Mouse (Mus musculus) forebrain, embryonic 10.5 days (tissue): ENCODE results near the gene Zfp386. TPM values are rescaled to one million over a fixed set of nuclear protein-coding genes. Genes with fewer than 3 reads are reported as not detected.

ENCODE experiments used
- DNase-seq: peaks from one replicate; pipeline ENCODE4 v3.0.0-alpha.2; 2017; ENCODE audit warnings: low spot score; ENCODE audit errors: extremely low spot score
- H3K27ac ChIP-seq: fragments of 300-500 bp; sonication (generic); 2 replicates; pipeline ENCODE4 v1.5.1; 2016; ENCODE audit warnings: mild to moderate bottlenecking
- H3K27me3 ChIP-seq: fragments of 300-500 bp; sonication (generic); 2 replicates; pipeline ENCODE4 v1.6.1; 2016; ENCODE audit warnings: mild to moderate bottlenecking; ENCODE audit not compliant: poor library complexity, severe bottlenecking
- H3K36me3 ChIP-seq: fragments of 300-500 bp; sonication (generic); replicated peaks from 2 replicates; pipeline ENCODE4 v1.6.1; 2016; ENCODE audit warnings: mild to moderate bottlenecking, moderate library complexity
- H3K4me1 ChIP-seq: fragments of 300-500 bp; sonication (generic); 2 replicates; pipeline ENCODE4 v1.6.1; 2016
- H3K4me3 ChIP-seq: fragments of 300-500 bp; sonication (generic); 2 replicates; pipeline ENCODE4 v1.5.1; 2016; ENCODE audit warnings: mild to moderate bottlenecking, moderate library complexity
- H3K9me3 ChIP-seq: fragments of 300-500 bp; sonication (generic); 2 replicates; pipeline ENCODE4 v1.6.1; 2016; ENCODE audit warnings: mild to moderate bottlenecking, moderate library complexity
- WGBS: fragments of 180-500 bp; shearing (Covaris S2); methylation state at CpG from one replicate; pipeline ENCODE4 v1.1.7; 2016; 5-methylcytosine and 5-hydroxymethylcytosine counted together
- polyA plus RNA-seq: library from polyadenylated mRNA; unstranded; fragments of >200 nt; fragmentation: Nextera tagmentation; extraction: Ambion mirVana; gene quantifications from 2 replicates; pipeline ENCODE4 v1.2.1, GENCODE M21; 2016

Gene Zfp386
- polyA plus RNA-seq, 1 experiment from 2014 or later, result 62.0 TPM

DNA sequence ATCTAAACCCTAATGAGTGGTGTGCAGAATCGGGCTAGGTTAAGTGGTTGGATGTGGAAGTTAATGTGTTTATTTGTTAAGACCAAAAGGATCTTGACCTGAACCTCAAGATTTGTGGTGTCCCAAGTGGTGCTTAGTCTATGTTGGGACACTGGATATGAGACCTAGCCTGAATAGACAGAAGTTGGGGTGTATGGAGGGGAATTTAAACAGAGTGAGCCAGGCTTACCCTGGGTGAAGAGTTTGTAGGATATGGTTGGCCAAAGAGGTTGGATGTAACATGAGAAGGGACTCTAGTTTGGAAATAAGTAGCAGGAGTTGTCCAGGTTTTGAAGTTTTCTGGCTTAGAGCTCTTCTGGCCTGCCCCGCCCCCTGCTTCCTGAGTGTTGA, 14.7 kb downstream of the Zfp386 start:
- no peak overlapping the region for H3K4me3 ChIP-seq
- H3K9me3 ChIP-seq, result peaks cover 57% of the 10 kb centered on the region
- no peaks in the 10 kb centered on the region for H3K27me3 ChIP-seq
- WGBS, result 90% methylated on average over 2 of the region's 2 CpGs
- DNase-seq, result no peak
- peaks cover 55% of the 10 kb centered on the region for H3K36me3 ChIP-seq
- no peak overlapping the region for H3K27ac ChIP-seq
- no peaks in the 10 kb centered on the region for H3K4me1 ChIP-seq

DNA sequence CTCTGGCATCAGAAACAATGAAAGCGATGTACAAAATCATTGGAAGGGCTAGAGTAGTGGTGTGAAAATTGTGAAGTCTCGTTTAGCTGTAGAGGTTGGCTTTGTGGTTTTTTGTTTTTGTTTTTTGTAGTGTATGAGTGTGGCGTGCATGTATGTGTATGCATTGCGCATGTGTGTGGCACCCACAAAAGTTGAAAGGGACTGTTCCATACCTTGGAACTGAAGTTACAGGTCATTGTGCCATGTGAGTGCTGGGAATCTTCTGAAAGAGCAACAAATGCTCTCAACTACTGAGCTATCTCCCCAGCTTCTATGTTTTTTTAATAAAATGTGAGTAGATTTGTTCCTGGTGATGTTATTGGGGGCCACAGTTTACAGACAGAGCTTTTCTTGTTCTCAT, 15.5 kb downstream of the Zfp386 start:
- 92% methylated on average over 4 of the region's 4 CpGs for WGBS
- Histone ChIP-seq H3K27ac (no peak overlapping the region), H3K27me3 (no peaks in the 10 kb centered on the region), H3K4me1 (no peaks in the 10 kb centered on the region), H3K9me3 (peaks cover 49% of the 10 kb centered on the region), H3K4me3 (no peak overlapping the region), H3K36me3 (peaks cover 46% of the 10 kb centered on the region)
- no peak for DNase-seq

DNA sequence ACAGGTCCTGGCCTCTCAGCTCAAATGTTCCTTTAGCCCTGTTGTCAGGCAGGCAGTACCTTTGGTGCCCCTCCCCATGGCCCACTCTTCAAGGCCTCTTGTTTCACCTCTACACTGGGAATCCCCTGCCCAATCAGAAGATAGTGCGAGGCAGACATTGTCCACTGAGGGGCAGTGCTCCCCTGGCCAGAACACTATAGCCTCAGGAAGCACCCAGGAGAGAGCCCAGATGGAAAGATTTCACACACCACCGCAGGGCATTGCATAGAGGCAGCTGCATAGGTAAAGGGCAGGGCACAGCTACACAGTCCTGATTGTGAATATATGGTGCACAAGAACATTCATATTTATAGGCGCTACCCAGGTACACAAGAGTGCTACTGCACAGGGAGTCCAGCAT, 23.5 kb downstream of the Zfp386 start:
- Histone ChIP-seq H3K4me1 (no peaks in the 10 kb centered on the region), H3K27ac (no peak overlapping the region), H3K36me3 (no peaks in the 10 kb centered on the region), H3K9me3 (no peaks in the 10 kb centered on the region), H3K27me3 (peaks cover 14% of the 10 kb centered on the region), H3K4me3 (no peak overlapping the region)
- 27% methylated on average over 3 of the region's 3 CpGs for WGBS
- DNase-seq, result peak; percentile 36

DNA sequence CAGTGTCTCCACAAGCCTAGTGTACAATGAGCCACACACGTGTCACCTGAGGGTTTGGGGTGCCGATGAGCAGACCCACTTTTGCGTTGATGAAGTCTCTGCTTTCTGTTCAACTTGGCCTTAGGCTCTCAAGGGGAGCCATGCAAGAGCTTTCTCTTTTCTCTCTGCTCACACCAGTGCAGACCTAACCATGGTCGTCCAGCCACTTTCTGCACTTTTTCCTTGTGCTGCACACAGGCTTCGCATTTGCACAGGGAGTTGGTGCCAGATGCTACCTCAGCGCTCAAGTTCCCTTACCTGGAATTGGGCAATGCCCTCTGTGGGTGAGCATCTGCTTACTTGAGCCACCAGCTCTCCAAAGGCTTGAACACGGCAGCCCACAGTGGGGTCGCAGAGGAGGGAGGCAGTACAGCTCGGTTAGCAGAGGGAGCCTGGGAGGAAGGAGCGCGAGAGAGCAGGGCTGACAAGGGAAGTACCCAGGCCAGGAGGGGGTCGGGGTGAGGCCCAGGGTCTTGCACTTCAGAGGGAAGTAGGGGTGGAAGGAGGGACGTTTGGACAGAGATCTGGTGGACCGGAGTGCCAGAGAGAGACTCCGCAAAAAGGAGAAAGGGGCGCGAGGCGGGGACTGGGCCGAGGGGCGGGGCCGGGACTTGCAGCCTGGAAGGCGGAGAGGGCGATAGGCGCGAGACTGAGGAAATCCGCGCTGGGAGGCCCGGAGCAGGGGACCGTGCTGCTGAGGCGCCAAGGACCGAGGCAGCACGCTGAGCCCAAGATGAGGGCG, 29.7 kb downstream of the Zfp386 start, which contains the start of gene Vipr2:
Gene Vipr2 (plus strand): TSS at position 653 of the 781 bp plus-strand sequence.
- H3K36me3 ChIP-seq, result no peaks in the 10 kb centered on the region
- 5% methylated on average over 33 of the region's 33 CpGs for WGBS
- H3K4me1 ChIP-seq, result peaks cover 12% of the 10 kb centered on the region
- peak within 1 kb of the TSS; percentile 68 for H3K4me3 ChIP-seq
- peak within 1 kb of the TSS; percentile 86 for H3K27ac ChIP-seq
- peaks cover 50% of the 10 kb centered on the region for H3K27me3 ChIP-seq
- peak; percentile 78 for DNase-seq
- H3K9me3 ChIP-seq, result no peaks in the 10 kb centered on the region

DNA sequence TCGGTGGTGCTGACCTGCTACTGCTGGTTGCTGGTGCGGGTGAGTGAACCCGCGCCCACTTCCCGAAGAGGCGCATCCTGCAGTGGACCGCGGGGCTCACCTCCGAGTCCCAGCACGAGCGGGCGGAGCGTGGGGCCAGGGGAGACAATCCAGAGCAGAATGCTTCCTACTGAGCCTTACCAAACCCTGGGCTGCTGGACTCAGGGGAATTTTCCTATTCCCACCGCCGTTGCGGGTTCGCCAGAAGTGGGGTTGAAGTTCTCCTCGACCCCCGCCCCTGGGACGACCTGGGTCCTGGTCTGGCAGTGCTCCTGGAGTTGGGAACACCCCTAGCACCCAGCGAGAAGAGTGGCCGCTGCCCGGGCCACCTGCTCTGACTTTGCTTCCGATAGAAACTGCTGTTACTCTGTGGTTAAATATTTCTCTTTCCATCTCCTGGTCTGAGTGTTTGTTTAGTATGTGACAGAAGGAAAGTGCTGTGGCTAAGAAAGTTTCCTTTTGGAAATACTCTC, 30.4 kb downstream of the Zfp386 start:
- DNase-seq, result no peak
- Histone ChIP-seq H3K27ac (peak overlapping the region; percentile 86), H3K9me3 (no peaks in the 10 kb centered on the region), H3K4me1 (peaks cover 13% of the 10 kb centered on the region), H3K36me3 (no peaks in the 10 kb centered on the region), H3K4me3 (peak overlapping the region; percentile 68), H3K27me3 (peaks cover 50% of the 10 kb centered on the region)
- WGBS, result under 1% methylated on average over 24 of the region's 24 CpGs

DNA sequence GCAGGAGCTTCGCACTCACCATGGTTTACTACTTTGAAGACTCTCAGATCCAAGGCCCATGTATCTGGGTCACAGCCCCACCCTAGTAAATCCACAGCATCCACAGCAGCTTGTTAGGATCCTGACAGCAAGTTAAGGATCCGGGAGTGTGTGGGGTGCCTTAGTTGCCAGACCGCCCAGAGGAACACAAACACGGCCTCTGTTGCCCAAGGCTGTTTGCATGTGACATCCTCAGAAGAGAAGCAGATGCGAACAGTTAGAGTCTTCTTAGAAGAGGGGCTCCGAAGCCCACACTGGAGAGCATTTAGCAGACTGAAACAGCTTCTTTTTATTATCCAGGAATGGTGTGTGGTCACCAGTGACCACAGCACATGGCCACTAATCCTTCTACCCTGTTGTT, 35.6 kb downstream of the Zfp386 start:
- Histone ChIP-seq H3K9me3 (no peaks in the 10 kb centered on the region), H3K27me3 (peaks cover 21% of the 10 kb centered on the region), H3K4me1 (peaks cover 3% of the 10 kb centered on the region; the same call in 1 of the 2 replicates), H3K27ac (no peak overlapping the region), H3K36me3 (no peaks in the 10 kb centered on the region), H3K4me3 (no peak overlapping the region)
- 67% methylated on average over 6 of the region's 6 CpGs for WGBS
- DNase-seq, result peak; percentile 13

DNA sequence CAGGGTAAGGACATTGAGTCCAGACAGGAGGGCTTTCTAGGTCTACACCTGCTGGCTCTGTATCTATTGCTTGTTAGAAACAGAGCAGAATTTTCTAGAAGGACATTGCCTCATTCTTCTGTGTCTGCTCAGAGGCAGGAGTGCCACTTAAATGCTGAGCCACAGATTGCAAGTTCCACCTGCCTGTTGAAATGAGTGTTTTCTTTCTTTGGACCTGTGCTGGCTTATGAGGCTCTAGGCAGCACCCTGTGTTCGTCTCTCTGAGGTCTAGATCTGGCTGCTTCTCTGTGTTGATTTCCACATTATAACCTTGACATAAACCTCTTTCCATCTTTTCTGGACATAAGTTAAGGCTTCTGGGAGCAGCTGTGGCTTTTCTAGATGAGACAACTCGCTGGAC, 36.8 kb downstream of the Zfp386 start:
- 84% methylated on average over 2 of the region's 2 CpGs for WGBS
- DNase-seq, result no peak
- no peaks in the 10 kb centered on the region for H3K36me3 ChIP-seq

DNA sequence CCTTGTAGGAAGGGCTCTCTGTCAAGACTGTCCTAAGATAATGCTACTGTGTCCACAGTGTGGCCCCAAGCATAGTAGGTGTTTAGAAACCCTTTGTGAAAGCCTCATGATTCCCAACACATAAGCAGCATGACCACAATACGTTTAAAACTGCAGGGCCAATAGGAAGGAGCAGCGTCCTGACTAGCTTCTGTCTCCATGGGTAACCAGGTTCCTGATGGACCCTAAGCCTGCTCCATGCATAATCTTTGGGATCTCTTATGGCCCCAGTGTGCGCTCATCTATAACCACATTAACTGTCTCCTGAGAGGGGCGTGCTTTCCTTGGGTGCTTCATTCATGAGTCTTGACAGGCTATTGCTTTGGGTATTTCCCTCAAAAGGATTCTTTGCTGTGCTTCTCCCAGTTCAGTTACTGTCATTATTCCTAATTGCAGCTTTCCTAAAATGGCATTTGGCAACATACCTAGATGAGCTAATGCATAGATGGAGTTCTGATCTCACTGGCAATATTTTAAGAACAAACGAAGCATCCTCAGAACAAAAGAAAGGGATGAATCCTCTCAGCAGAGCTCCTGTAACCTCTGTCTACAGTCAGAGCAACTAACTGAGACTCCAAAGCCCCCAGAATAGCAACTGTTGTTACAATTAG, 39.6 kb downstream of the Zfp386 start:
- no peaks in the 10 kb centered on the region for H3K36me3 ChIP-seq
- H3K4me1 ChIP-seq, result 0 out of 2 replicates have a peak, but pooled peaks cover 3% of the 10 kb centered on the region
- H3K4me3 ChIP-seq, result no peak overlapping the region
- WGBS, result 85% methylated on average over 5 of the region's 5 CpGs
- no peak overlapping the region for H3K27ac ChIP-seq
- no peaks in the 10 kb centered on the region for H3K9me3 ChIP-seq
- no peak for DNase-seq
- H3K27me3 ChIP-seq, result no peaks in the 10 kb centered on the region

More for the DNA sequence above, 36.8 kb downstream of the Zfp386 start:
- H3K27me3 ChIP-seq, result peaks cover 9% of the 10 kb centered on the region
- 0 out of 2 replicates have a peak, but pooled peaks cover 3% of the 10 kb centered on the region for H3K4me1 ChIP-seq
- H3K9me3 ChIP-seq, result no peaks in the 10 kb centered on the region
- H3K4me3 ChIP-seq, result no peak overlapping the region
- H3K27ac ChIP-seq, result no peak overlapping the region

DNA sequence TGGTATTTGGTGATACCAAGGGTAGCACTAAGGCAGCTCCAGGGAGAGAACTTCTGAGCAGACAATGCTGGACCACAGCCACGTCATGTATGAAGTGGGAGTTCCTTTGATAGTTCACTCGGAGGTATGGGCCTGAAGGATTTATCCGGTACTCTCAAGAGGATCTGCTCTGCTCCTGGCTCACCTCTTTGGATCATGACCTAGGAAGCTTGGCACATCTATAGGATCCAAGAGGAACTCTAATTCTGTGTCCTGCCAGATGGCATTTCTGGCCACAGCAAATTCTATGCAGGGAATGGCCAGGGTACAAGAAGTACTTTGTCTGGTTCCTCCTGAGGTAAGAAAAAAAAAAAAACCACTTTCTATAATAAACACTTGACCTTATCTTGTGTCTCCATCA, 42.3 kb downstream of the Zfp386 start:
- no peaks in the 10 kb centered on the region for H3K9me3 ChIP-seq
- H3K27ac ChIP-seq, result no peak overlapping the region
- DNase-seq, result no peak
- 90% methylated on average over 3 of the region's 3 CpGs for WGBS
- H3K36me3 ChIP-seq, result no peaks in the 10 kb centered on the region
- H3K27me3 ChIP-seq, result no peaks in the 10 kb centered on the region
- no peak overlapping the region for H3K4me3 ChIP-seq
- H3K4me1 ChIP-seq, result no peaks in the 10 kb centered on the region

DNA sequence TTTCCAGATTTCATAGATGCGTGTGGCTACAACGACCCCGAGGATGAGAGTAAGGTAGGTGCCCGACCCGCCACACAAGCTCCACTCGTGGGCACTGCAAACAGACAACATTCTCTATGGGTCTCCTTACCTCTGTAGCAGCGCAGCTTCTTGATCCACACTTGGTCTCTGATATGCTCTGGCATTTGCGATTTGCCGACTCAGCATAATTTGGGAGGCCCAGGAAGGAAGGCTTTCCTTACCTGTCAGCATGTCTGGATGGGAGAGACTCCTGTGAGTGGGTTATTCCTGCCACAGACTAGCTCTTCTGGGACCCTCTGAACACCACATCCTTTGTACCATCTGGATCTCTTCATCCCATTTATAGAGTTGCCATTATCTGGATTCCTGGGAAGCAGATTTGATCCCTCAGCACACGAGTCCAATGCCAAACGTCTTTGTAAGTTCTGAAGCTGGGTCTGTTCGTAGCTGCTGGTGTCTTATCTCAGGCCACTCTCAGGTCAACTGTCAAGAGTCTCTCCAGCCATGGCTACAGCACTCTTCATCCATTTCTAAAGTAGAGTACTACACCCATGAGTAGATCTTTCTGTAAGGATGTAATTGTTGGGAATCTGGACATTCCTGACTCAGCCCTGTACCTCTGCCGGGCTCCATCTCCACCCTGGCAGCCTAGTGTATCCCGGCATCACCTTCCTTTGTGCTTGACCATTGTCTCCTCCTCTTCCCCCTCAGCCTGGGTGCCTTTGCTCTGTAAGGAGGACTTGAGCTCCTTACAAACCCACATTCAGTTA, 47.4 kb downstream of the Zfp386 start:
- DNase-seq, result no peak
- Histone ChIP-seq H3K27ac (no peak overlapping the region), H3K36me3 (no peaks in the 10 kb centered on the region), H3K27me3 (no peaks in the 10 kb centered on the region), H3K4me1 (no peaks in the 10 kb centered on the region), H3K9me3 (no peaks in the 10 kb centered on the region), H3K4me3 (no peak overlapping the region)
- WGBS, result 89% methylated on average over 14 of the region's 14 CpGs

DNA sequence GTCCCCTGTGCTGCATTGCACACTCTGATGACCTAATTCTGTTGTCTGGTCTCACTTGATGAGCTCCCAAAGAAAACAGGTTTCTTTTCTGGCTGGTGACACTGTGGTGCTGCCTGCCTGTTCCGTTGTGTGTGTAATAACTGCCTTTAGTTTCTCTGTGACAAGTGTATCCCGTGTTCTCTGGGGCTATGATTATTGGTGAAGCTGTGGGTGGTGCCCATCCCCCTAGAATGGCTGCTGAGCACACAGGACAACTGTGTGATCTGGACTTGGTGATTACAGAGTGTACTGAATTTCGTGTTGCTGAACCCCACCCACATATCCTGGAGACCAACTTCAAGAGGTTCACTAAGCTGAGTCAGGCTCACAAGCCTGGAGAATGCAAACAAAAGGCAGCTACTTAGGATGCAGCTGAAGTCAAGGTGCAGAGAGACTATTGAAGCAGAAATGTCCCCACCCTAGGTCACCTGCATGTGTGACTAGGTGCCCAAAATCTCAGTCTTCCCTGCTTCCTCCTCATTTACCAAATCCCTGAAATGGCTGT, 48.9 kb downstream of the Zfp386 start:
- Histone ChIP-seq H3K4me3 (no peak overlapping the region), H3K27ac (no peak overlapping the region), H3K36me3 (no peaks in the 10 kb centered on the region), H3K27me3 (no peaks in the 10 kb centered on the region), H3K4me1 (no peaks in the 10 kb centered on the region), H3K9me3 (no peaks in the 10 kb centered on the region)
- 74% methylated on average over 3 of the region's 3 CpGs for WGBS
- DNase-seq, result no peak

DNA sequence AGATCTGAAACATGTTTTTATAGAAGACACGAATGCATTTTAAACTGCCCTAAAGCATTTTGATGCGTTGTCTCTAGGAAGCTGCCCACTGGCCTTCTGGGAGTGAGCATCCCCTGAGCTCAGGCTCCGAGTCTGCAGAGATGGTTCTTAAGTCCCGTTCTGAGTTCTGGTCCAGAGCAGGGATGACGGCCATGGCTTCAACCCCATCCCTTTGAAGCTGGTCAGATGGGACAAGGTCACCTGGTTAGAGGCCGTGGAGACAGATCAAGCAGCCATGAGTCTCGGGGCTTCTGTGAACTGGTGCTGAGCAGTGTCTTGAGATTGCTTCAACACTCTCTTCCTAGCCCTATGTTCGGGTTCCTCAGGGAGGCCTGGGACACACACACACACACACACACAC, 49.6 kb downstream of the Zfp386 start:
- H3K27me3 ChIP-seq, result no peaks in the 10 kb centered on the region
- no peak overlapping the region for H3K4me3 ChIP-seq
- no peak overlapping the region for H3K27ac ChIP-seq
- no peak for DNase-seq
- 91% methylated on average over 8 of the region's 8 CpGs for WGBS
- no peaks in the 10 kb centered on the region for H3K4me1 ChIP-seq
- H3K36me3 ChIP-seq, result no peaks in the 10 kb centered on the region
- H3K9me3 ChIP-seq, result no peaks in the 10 kb centered on the region
